Mouse (Mus musculus) CH12.LX (cell line): ENCODE measurements around the gene Zfp202. TPM values are rescaled to one million over a fixed set of nuclear protein-coding genes. Genes with fewer than 3 reads are reported as not detected.

Experiments used
- DNase-seq: peaks from one replicate; pipeline ENCODE4 v3.0.0-alpha.2; 2013; ENCODE audit errors: extremely low read depth
- H3K27ac ChIP-seq: 2 replicates; pipeline ENCODE4 v1.5.1; 2012; ENCODE audit warnings: low read depth, mild to moderate bottlenecking, control low read depth, moderate library complexity; ENCODE audit not compliant: insufficient read depth
- H3K27me3 ChIP-seq: replicated peaks from 2 replicates; pipeline ENCODE3; 2012; ENCODE audit warnings: inconsistent platforms
- H3K36me3 ChIP-seq, 2 experiments: replicated peaks in 1 of 2; 2 replicates each; pipeline versions ENCODE3 to v1.6.1; 2012; ENCODE audit warnings: inconsistent platforms in 1 of 2, low read length in 1 of 2, mild to moderate bottlenecking in 1 of 2, mixed read lengths in 1 of 2, moderate library complexity in 1 of 2; ENCODE audit not compliant: control insufficient read depth in 1 of 2, insufficient read depth in 1 of 2
- H3K4me1 ChIP-seq, 2 experiments: 2 replicates each; pipeline ENCODE4 v1.6.1; 2012; ENCODE audit warnings: inconsistent platforms in 1 of 2, moderate library complexity in 1 of 2; ENCODE audit not compliant: insufficient read depth in 2 of 2, control insufficient read depth in 1 of 2
- H3K4me2 ChIP-seq: 2 replicates; pipeline ENCODE4 v1.6.1; 2012; ENCODE audit warnings: low read depth, mild to moderate bottlenecking, control low read depth; ENCODE audit not compliant: poor library complexity, insufficient read depth, severe bottlenecking
- H3K4me3 ChIP-seq, 3 experiments: fragments of 150-350 bp in 1 of 3; sonication (generic) in 1 of 3; replicated peaks in 1 of 3; 2 replicates each; pipeline versions ENCODE3 to v1.5.1; 2011 to 2012; ENCODE audit warnings: low read depth in 2 of 3, low read length in 2 of 3, mild to moderate bottlenecking in 2 of 3, moderate library complexity in 2 of 3, control low read depth in 1 of 3, improper control_type of control experiment in 1 of 3, inconsistent platforms in 1 of 3, mixed read lengths in 1 of 3; ENCODE audit not compliant: poor library complexity in 1 of 3
- H3K79me2 ChIP-seq: replicated peaks from 2 replicates; pipeline ENCODE4 v1.6.1; 2012; ENCODE audit warnings: mild to moderate bottlenecking, moderate library complexity; ENCODE audit not compliant: control insufficient read depth, poor library complexity, insufficient read depth, severe bottlenecking; ENCODE audit errors: extremely low read depth
- H3K9ac ChIP-seq: 2 replicates; pipeline ENCODE4 v1.6.1; 2012; ENCODE audit warnings: low read depth, mild to moderate bottlenecking, control low read depth, moderate library complexity; ENCODE audit not compliant: insufficient read depth
- H3K9me3 ChIP-seq: replicated peaks from 2 replicates; pipeline ENCODE3; 2012; ENCODE audit warnings: low read length, inconsistent platforms, mixed read lengths
- CHD1 ChIP-seq: IDR thresholded peaks from 2 replicates; pipeline ENCODE4 v1.6.1; 2012; ENCODE audit warnings: low read depth, low read length, improper control_type of control experiment, inconsistent platforms
- CHD2 ChIP-seq: IDR thresholded peaks from 2 replicates; pipeline ENCODE4 v1.6.1; 2011; ENCODE audit warnings: low read length, improper control_type of control experiment
- ELF1 ChIP-seq: IDR thresholded peaks from 2 replicates; pipeline ENCODE4 v1.6.1; 2014; ENCODE audit warnings: low read depth, mild to moderate bottlenecking, inconsistent platforms, low read length, improper control_type of control experiment
- ETS1 ChIP-seq: conservative IDR thresholded peaks from 2 replicates; pipeline ENCODE4 v1.6.1; 2012; ENCODE audit warnings: low read depth, mild to moderate bottlenecking, inconsistent platforms, low read length, improper control_type of control experiment, moderate library complexity
- GABPA ChIP-seq: IDR thresholded peaks from 2 replicates; pipeline ENCODE4 v1.6.1; 2012; ENCODE audit warnings: low read depth, low read length, improper control_type of control experiment, inconsistent platforms; ENCODE audit not compliant: insufficient replicate concordance
- HCFC1 ChIP-seq: IDR thresholded peaks from 2 replicates; pipeline ENCODE4 v1.6.1; 2012; ENCODE audit warnings: low read depth, mild to moderate bottlenecking, inconsistent platforms, low read length, improper control_type of control experiment
- KAT2A ChIP-seq: IDR thresholded peaks from 2 replicates; pipeline ENCODE4 v1.6.1; 2012; ENCODE audit warnings: low read length, improper control_type of control experiment, inconsistent platforms; ENCODE audit not compliant: insufficient replicate concordance
- MAX ChIP-seq: IDR thresholded peaks from 2 replicates; pipeline ENCODE4 v1.6.1; 2011; ENCODE audit warnings: low read length, improper control_type of control experiment
- MEF2A ChIP-seq: IDR thresholded peaks from 2 replicates; pipeline ENCODE4 v1.6.1; 2014; ENCODE audit warnings: low read depth, mild to moderate bottlenecking, inconsistent platforms, low read length, improper control_type of control experiment, borderline replicate concordance
- MYC ChIP-seq: IDR thresholded peaks from 2 replicates; pipeline ENCODE4 v1.6.1; 2011; ENCODE audit warnings: low read depth, mild to moderate bottlenecking, improper control_type of control experiment, low read length
- NRF1 ChIP-seq: IDR thresholded peaks from 2 replicates; pipeline ENCODE4 v1.6.1; 2014; ENCODE audit warnings: low read depth, mild to moderate bottlenecking, inconsistent platforms, low read length, improper control_type of control experiment, moderate library complexity
- POLR2A ChIP-seq: IDR thresholded peaks from 2 replicates; pipeline ENCODE4 v1.6.1; 2011; ENCODE audit warnings: low read depth, mild to moderate bottlenecking, improper control_type of control experiment, low read length
- POLR2AphosphoS2 ChIP-seq: IDR thresholded peaks from 2 replicates; pipeline ENCODE4 v1.6.1; 2011; ENCODE audit warnings: low read depth, low read length, improper control_type of control experiment
- SIN3A ChIP-seq: IDR thresholded peaks from 2 replicates; pipeline ENCODE4 v1.6.1; 2012; ENCODE audit warnings: low read length, improper control_type of control experiment, inconsistent platforms
- TCF12 ChIP-seq: IDR thresholded peaks from 2 replicates; pipeline ENCODE4 v1.6.1; 2014; ENCODE audit warnings: low read depth, mild to moderate bottlenecking, inconsistent platforms, low read length, improper control_type of control experiment
- USF1 ChIP-seq: IDR thresholded peaks from 2 replicates; pipeline ENCODE4 v1.6.1; 2014; ENCODE audit warnings: low read depth, mild to moderate bottlenecking, inconsistent platforms, low read length, improper control_type of control experiment
- ZC3H11A ChIP-seq: IDR thresholded peaks from 2 replicates; pipeline ENCODE4 v1.6.1; 2012; ENCODE audit warnings: low read depth, mild to moderate bottlenecking, inconsistent platforms, low read length, improper control_type of control experiment
- dilution Hi-C: fragments of 300-500 bp; cut with MboI; formaldehyde crosslinking; loops from 2 replicates; pipeline ENCODE4 v1.14.3; 2020; ENCODE audit warnings: low sequenced_read_pairs; ENCODE audit not compliant: extremely low pct_unique_long_range_greater_than_20kb, extremely low pct_ligation_motif_present
- in situ Hi-C: fragments of 300-500 bp; cut with MboI; formaldehyde crosslinking; loops from 3 replicates; pipeline ENCODE4 v1.14.3; 2019; ENCODE audit warnings: low sequenced_read_pairs, low pct_ligation_motif_present, low pct_unique_long_range_greater_than_20kb, mixed read lengths
- polyA plus RNA-seq: library from polyadenylated mRNA; unstranded; fragments of >175 nt; gene quantifications from 2 replicates; pipeline ENCODE4 v1.2.1, GENCODE M21; 2012; ENCODE audit warnings: low read depth; ENCODE audit not compliant: insufficient read length
- total RNA-seq, 2 experiments: library from RNA; depleted of rRNA; stranded (reverse); fragments of 300-350 nt in 1 of 2; fragments of >200 nt in 1 of 2; gene quantifications; 2 replicates each; pipeline ENCODE4 v1.2.3; 2012 to 2014

Gene Zfp202
- total and polyA plus RNA-seq, 3 experiments: 3.5 to 4.2 (median 3.9) TPM

- H3K4me3 ChIP-seq: no peak overlapping the region
- H3K36me3 ChIP-seq: no peaks in the 10 kb centered on the region
- no peaks in the 10 kb centered on the region for H3K79me2 ChIP-seq
- H3K9me3 ChIP-seq: peaks cover 4% of the 10 kb centered on the region
- no peak overlapping the region for H3K27ac ChIP-seq
- TF ChIP-seq TCF12 (no peak), KAT2A (no peak), CHD2 (no peak), MEF2A (no peak), SIN3A (no peak), POLR2AphosphoS2 (no peak), USF1 (no peak), POLR2A (no peak), HCFC1 (no peak), ETS1 (no peak), GABPA (no peak), ZC3H11A (no peak), MAX (no peak), MYC (no peak), ELF1 (no peak), CHD1 (no peak), NRF1 (no peak)
- TF ChIP-seq, all 38 proteins: peak for 0
- Histone ChIP-seq H3K4me2 (no peak overlapping the region), H3K9ac (no peak overlapping the region), H3K4me1 (no peaks in the 10 kb centered on the region), H3K27me3 (no peaks in the 10 kb centered on the region)
- no peak for DNase-seq
- in situ Hi-C loops (no loop called here), dilution Hi-C loops (no loop called here)
Measured at GRCm38 (mm10) chr9:40252459-40252858, 60.3 kb downstream of the Zfp202 start.

Other genes with a start within 250 kb of the Zfp202 start
- gene Olfr975, start 240.3 kb upstream of the Zfp202 start, total RNA-seq (2012; rRNA removed): not detected in 2 replicates
- gene Olfr975, start 240.3 kb upstream of the Zfp202 start, total RNA-seq (2014; rRNA removed): not detected in 2 replicates
- not detected in 2 replicates for gene Olfr975, start 240.3 kb upstream of the Zfp202 start, polyA plus RNA-seq
- not detected in 2 replicates for gene Olfr976, start 231.2 kb upstream of the Zfp202 start, total RNA-seq (2012; rRNA removed)
- gene Olfr976, start 231.2 kb upstream of the Zfp202 start, total RNA-seq (2014; rRNA removed): not detected in 2 replicates
- not detected in 2 replicates for gene Olfr976, start 231.2 kb upstream of the Zfp202 start, polyA plus RNA-seq
- gene Olfr978, start 200.2 kb upstream of the Zfp202 start, total RNA-seq (2012; rRNA removed): not detected in 2 replicates
- not detected in 2 replicates for gene Olfr978, start 200.2 kb upstream of the Zfp202 start, total RNA-seq (2014; rRNA removed)
- gene Olfr978, start 200.2 kb upstream of the Zfp202 start, polyA plus RNA-seq: not detected in 2 replicates
- gene Olfr979, start 188.9 kb upstream of the Zfp202 start, total RNA-seq (2012; rRNA removed): not detected in 2 replicates
- not detected in 2 replicates for gene Olfr979, start 188.9 kb upstream of the Zfp202 start, total RNA-seq (2014; rRNA removed)
- not detected in 2 replicates for gene Olfr979, start 188.9 kb upstream of the Zfp202 start, polyA plus RNA-seq
- not detected in 2 replicates for gene Olfr980, start 182.7 kb upstream of the Zfp202 start, total RNA-seq (2012; rRNA removed)
- gene Olfr980, start 182.7 kb upstream of the Zfp202 start, total RNA-seq (2014; rRNA removed): not detected in 2 replicates
- not detected in 2 replicates for gene Olfr980, start 182.7 kb upstream of the Zfp202 start, polyA plus RNA-seq
- gene Olfr981, start 170.9 kb upstream of the Zfp202 start, total RNA-seq (2012; rRNA removed): not detected in 2 replicates
- gene Olfr981, start 170.9 kb upstream of the Zfp202 start, total RNA-seq (2014; rRNA removed): not detected in 2 replicates
- not detected in 2 replicates for gene Olfr981, start 170.9 kb upstream of the Zfp202 start, polyA plus RNA-seq
- not detected in 2 replicates for gene Olfr982, start 118.5 kb upstream of the Zfp202 start, total RNA-seq (2012; rRNA removed)
- gene Olfr982, start 118.5 kb upstream of the Zfp202 start, total RNA-seq (2014; rRNA removed): not detected in 2 replicates
- 0.09 TPM in 1 of 2 replicates, not detected in the other for gene Olfr982, start 118.5 kb upstream of the Zfp202 start, polyA plus RNA-seq
- not detected in 2 replicates for gene Olfr983, start 98.7 kb upstream of the Zfp202 start, total RNA-seq (2012; rRNA removed)
- not detected in 2 replicates for gene Olfr983, start 98.7 kb upstream of the Zfp202 start, total RNA-seq (2014; rRNA removed)
- gene Olfr983, start 98.7 kb upstream of the Zfp202 start, polyA plus RNA-seq: not detected in 2 replicates
- gene Olfr984, start 78.1 kb upstream of the Zfp202 start, total RNA-seq (2012; rRNA removed): not detected in 2 replicates
- gene Olfr984, start 78.1 kb upstream of the Zfp202 start, total RNA-seq (2014; rRNA removed): not detected in 2 replicates
- gene Olfr984, start 78.1 kb upstream of the Zfp202 start, polyA plus RNA-seq: not detected in 2 replicates
- not detected in 2 replicates for gene Olfr985, start 62.1 kb upstream of the Zfp202 start, total RNA-seq (2012; rRNA removed)
- gene Olfr985, start 62.1 kb upstream of the Zfp202 start, total RNA-seq (2014; rRNA removed): not detected in 2 replicates
- not detected in 2 replicates for gene Olfr985, start 62.1 kb upstream of the Zfp202 start, polyA plus RNA-seq
- not detected in 2 replicates for gene Tmem225, start 44.2 kb upstream of the Zfp202 start, total RNA-seq (2012; rRNA removed)
- not detected in 2 replicates for gene Tmem225, start 44.2 kb upstream of the Zfp202 start, total RNA-seq (2014; rRNA removed)
- gene Tmem225, start 44.2 kb upstream of the Zfp202 start, polyA plus RNA-seq: not detected in 2 replicates
- 0.04 and 0.08 TPM in 2 replicates for gene Olfr986, start 11.4 kb upstream of the Zfp202 start, total RNA-seq (2012; rRNA removed)
- gene Olfr986, start 11.4 kb upstream of the Zfp202 start, total RNA-seq (2014; rRNA removed): not detected in 2 replicates
- 0.08 TPM in 1 of 2 replicates, not detected in the other for gene Olfr986, start 11.4 kb upstream of the Zfp202 start, polyA plus RNA-seq
- 0.34 and 0.50 TPM in 2 replicates for gene Scn3b, start 76.9 kb downstream of the Zfp202 start, total RNA-seq (2012; rRNA removed)
- 0.07 and 0.08 TPM in 2 replicates for gene Scn3b, start 76.9 kb downstream of the Zfp202 start, total RNA-seq (2014; rRNA removed)
- gene Scn3b, start 76.9 kb downstream of the Zfp202 start, polyA plus RNA-seq: not detected in 2 replicates